ENCODE assay signal across 23 mouse cellular contexts in genomic region chr10:93402689-93403509, GRCm38 (mm10). TPM values are rescaled to one million over a fixed set of nuclear protein-coding genes. Genes with fewer than 3 reads are reported as not detected.
DNase-seq lines count a peak whose midpoint lies in the region; ATAC-seq lines count a peak whose summit lies in the region.
"Had no signal": no experiment of that assay in that cellular context is flagged by ENCODE, and none has a peak within 500 bp of the region (broad histone marks: within the 10 kb centered on the region; RNA-seq: fewer than 3 reads in every experiment).

No protein-coding gene starts in this region.

- no peak overlapping the region for H3K4me3 ChIP-seq in hindbrain, embryonic 13.5 days
- H3K4me3 ChIP-seq: forebrain, embryonic 13.5 days; hindbrain, embryonic 15.5 days; limb, embryonic 13.5 days; liver, embryonic 13.5 days had no signal

- ATAC-seq in hindbrain, embryonic 13.5 days (ENCODE audit: low FRiP score): no peak
- ATAC-seq: forebrain, embryonic 13.5 days; intestine, postnatal 0 days had no signal

- H3K36me3 ChIP-seq in hindbrain, embryonic 13.5 days: no peaks in the 10 kb centered on the region
- H3K36me3 ChIP-seq: hindbrain, embryonic 15.5 days; limb, embryonic 13.5 days; liver, embryonic 13.5 days had no signal

- 70% methylated on average over 5 of the region's 5 CpGs for WGBS in hindbrain, embryonic 13.5 days

- no peaks in the 10 kb centered on the region for H3K27me3 ChIP-seq in hindbrain, embryonic 13.5 days
- H3K27me3 ChIP-seq: CH12.LX; forebrain, embryonic 13.5 days; hindbrain, embryonic 15.5 days; limb, embryonic 13.5 days; liver, embryonic 13.5 days had no signal

- H3K4me2 ChIP-seq in hindbrain, embryonic 13.5 days: no peak overlapping the region
- H3K4me2 ChIP-seq: forebrain, embryonic 13.5 days; heart, embryonic 11.5 days; hindbrain, embryonic 15.5 days; limb, embryonic 13.5 days; liver, embryonic 13.5 days; lung, embryonic 14.5 days had no signal

- no peaks in the 10 kb centered on the region for H3K4me1 ChIP-seq in hindbrain, embryonic 13.5 days (replicated peaks)
- H3K4me1 ChIP-seq: forebrain, embryonic 13.5 days; hindbrain, embryonic 15.5 days had no signal

- no peak overlapping the region for H3K27ac ChIP-seq in hindbrain, embryonic 13.5 days
- H3K27ac ChIP-seq: forebrain, embryonic 13.5 days; hindbrain, embryonic 15.5 days; limb, embryonic 13.5 days; liver, embryonic 13.5 days had no signal

- H3K9me3 ChIP-seq in hindbrain, embryonic 13.5 days: no peaks in the 10 kb centered on the region
- H3K9me3 ChIP-seq: forebrain, embryonic 13.5 days; hindbrain, embryonic 15.5 days; limb, embryonic 13.5 days; liver, embryonic 13.5 days had no signal

- DNase-seq in CD4-positive, CD25-positive, alpha-beta regulatory T cell, adult 2 months (ENCODE audit: low read depth, low spot score): peak; percentile 33
- peak; percentile 36 for DNase-seq in T-cell, adult 2 months (ENCODE audit: low spot score)
- DNase-seq in induced T-regulatory cell, adult 2 months (ENCODE audit: low read depth): peak; percentile 57
- DNase-seq in natural killer cell, adult 2 months (ENCODE audit: low spot score in 2 of 2): peak; percentile 69 to 81
- DNase-seq in cerebellum, adult 18-20 months: no peak
- no peak for DNase-seq in gastrocnemius, postnatal 10 days
- DNase-seq: adrenal gland, postnatal 10 days; cerebellum, postnatal 25 days; gastrocnemius, postnatal 36 days; layer of hippocampus, postnatal 36 days; liver, embryonic 13.5 days; lung, embryonic 14.5 days; lung, postnatal 4 days; midbrain, embryonic 14.5 days; right cerebral cortex, postnatal 25 days; thymus, adult 18-20 months had no signal

- H3K9ac ChIP-seq in hindbrain, embryonic 13.5 days: no peak overlapping the region
- H3K9ac ChIP-seq: forebrain, embryonic 13.5 days; hindbrain, embryonic 15.5 days; limb, embryonic 13.5 days; liver, embryonic 13.5 days; lung, embryonic 14.5 days had no signal

RNA-seq across cellular contexts. Expression of gene Lta4h, which starts 50.3 kb away (rescaled TPM):
- 10 to 100 TPM; 38.5 to 46.5 TPM for total RNA-seq in gastrocnemius, postnatal 10 days (2021)
- polyA plus RNA-seq in hindbrain, embryonic 13.5 days (2015; fragmentation: Nextera tagmentation; extraction: Ambion mirVana): 98.4 and 101 TPM in 2 replicates

Comparison
In these comparisons a context has a peak if more than half of its experiments do, and no peak if none do; other contexts are left out.
1. DNase-seq: peak in CD4-positive, CD25-positive, alpha-beta regulatory T cell, adult 2 months (single experiment), T-cell, adult 2 months (single experiment), induced T-regulatory cell, adult 2 months (single experiment) and natural killer cell, adult 2 months (2 of 2); none in cerebellum, adult 18-20 months (0 of 2) and gastrocnemius, postnatal 10 days (single experiment).